Mouse (Mus musculus) embryonic facial prominence, embryonic 15.5 days (tissue): ENCODE measurements at regions not wholly inside any gene's neighbourhood (a gene's known extent, or its start where the extent isn't known, plus 50 kb on each side); places are given as distances from the start of the nearest gene placed in this dataset.

Experiments used
- ATAC-seq: fragments of 200-750 bp; cut with Nextera tagmentation; 2 replicates; pipeline ENCODE4 v1.8.0; 2017; ENCODE audit warnings: low read depth, moderate TSS enrichment; ENCODE audit not compliant: insufficient number of reproducible peaks, low FRiP score, low TSS enrichment
- H3K27ac ChIP-seq: fragments of 300-500 bp; sonication (generic); replicated peaks from 2 replicates; pipeline ENCODE4 v1.5.1; 2015; ENCODE audit warnings: mild to moderate bottlenecking, inconsistent platforms
- H3K27me3 ChIP-seq: fragments of 300-500 bp; sonication (generic); 2 replicates; pipeline ENCODE4 v1.6.1; 2015; ENCODE audit warnings: inconsistent platforms
- H3K36me3 ChIP-seq: fragments of 300-500 bp; sonication (generic); 2 replicates; pipeline ENCODE4 v1.6.1; 2015; ENCODE audit warnings: mild to moderate bottlenecking, inconsistent platforms
- H3K4me1 ChIP-seq: fragments of 300-500 bp; sonication (generic); 2 replicates; pipeline ENCODE4 v1.6.1; 2015; ENCODE audit warnings: inconsistent platforms
- H3K4me2 ChIP-seq: fragments of 300-500 bp; sonication (generic); replicated peaks from 2 replicates; pipeline ENCODE4 v1.6.1; 2015; ENCODE audit warnings: mild to moderate bottlenecking, inconsistent platforms
- H3K4me3 ChIP-seq: fragments of 300-500 bp; sonication (generic); replicated peaks from 2 replicates; pipeline ENCODE4 v1.5.1; 2015; ENCODE audit warnings: mild to moderate bottlenecking, inconsistent platforms
- H3K9ac ChIP-seq: fragments of 300-500 bp; sonication (generic); 2 replicates; pipeline ENCODE4 v1.6.1; 2015; ENCODE audit warnings: inconsistent platforms
- H3K9me3 ChIP-seq: fragments of 300-500 bp; sonication (generic); replicated peaks from 2 replicates; pipeline ENCODE4 v1.6.1; 2016; ENCODE audit warnings: inconsistent platforms
- WGBS: fragments of 180-500 bp; shearing (Covaris S2); methylation state at CpG from one replicate; pipeline ENCODE4 v1.1.7; 2015; 5-methylcytosine and 5-hydroxymethylcytosine counted together

GRCm38 (mm10) chr17:62064939-62065338 lies 816.2 kb downstream of the Efna5 start:
- 52% methylated on average over 1 of the region's 1 CpGs for WGBS
- no peak overlapping the region for H3K9ac ChIP-seq
- H3K36me3 ChIP-seq = no peaks in the 10 kb centered on the region
- no peak for ATAC-seq
- H3K4me3 ChIP-seq = no peak overlapping the region
- no peaks in the 10 kb centered on the region for H3K27me3 ChIP-seq
- H3K4me1 ChIP-seq = no peaks in the 10 kb centered on the region
- no peak overlapping the region for H3K27ac ChIP-seq
- no peaks in the 10 kb centered on the region for H3K9me3 ChIP-seq
- no peak overlapping the region for H3K4me2 ChIP-seq

- Histone ChIP-seq H3K4me2 (no peak overlapping the region), H3K36me3 (no peaks in the 10 kb centered on the region), H3K27me3 (no peaks in the 10 kb centered on the region), H3K27ac (no peak overlapping the region), H3K9me3 (no peaks in the 10 kb centered on the region), H3K9ac (no peak overlapping the region), H3K4me1 (no peaks in the 10 kb centered on the region), H3K4me3 (no peak overlapping the region)
- 55% methylated on average over 3 of the region's 3 CpGs for WGBS
- ATAC-seq = no peak
Measured at GRCm38 (mm10) chr17:62058016-62058415, 823.1 kb downstream of the Efna5 start.

- H3K4me3 ChIP-seq = no peak overlapping the region
- H3K27me3 ChIP-seq = no peaks in the 10 kb centered on the region
- H3K4me2 ChIP-seq = no peak overlapping the region
- H3K36me3 ChIP-seq = no peaks in the 10 kb centered on the region
- H3K27ac ChIP-seq = no peak overlapping the region
- no peak for ATAC-seq
- WGBS = 48% methylated on average over 6 of the region's 6 CpGs
- no peaks in the 10 kb centered on the region for H3K4me1 ChIP-seq
- H3K9ac ChIP-seq = no peak overlapping the region
- no peaks in the 10 kb centered on the region for H3K9me3 ChIP-seq
Measured at GRCm38 (mm10) chr17:62054801-62055200, 826.3 kb downstream of the Efna5 start.

- no peaks in the 10 kb centered on the region for H3K9me3 ChIP-seq
- no peaks in the 10 kb centered on the region for H3K4me1 ChIP-seq
- no peak overlapping the region for H3K27ac ChIP-seq
- no peaks in the 10 kb centered on the region for H3K27me3 ChIP-seq
- H3K9ac ChIP-seq = no peak overlapping the region
- no peak for ATAC-seq
- no peak overlapping the region for H3K4me3 ChIP-seq
- no peaks in the 10 kb centered on the region for H3K36me3 ChIP-seq
- H3K4me2 ChIP-seq = no peak overlapping the region
- WGBS = 82% methylated on average over 3 of the region's 3 CpGs
Measured at GRCm38 (mm10) chr17:62048989-62049388, 832.1 kb downstream of the Efna5 start.

- Histone ChIP-seq H3K27ac (no peak overlapping the region), H3K4me3 (no peak overlapping the region), H3K36me3 (no peaks in the 10 kb centered on the region), H3K4me2 (no peak overlapping the region), H3K9me3 (no peaks in the 10 kb centered on the region), H3K27me3 (no peaks in the 10 kb centered on the region), H3K4me1 (no peaks in the 10 kb centered on the region), H3K9ac (no peak overlapping the region)
- 82% methylated on average over 1 of the region's 1 CpGs for whole genome bisulfite sequencing
- no peak for ATAC-seq
Measured at GRCm38 (mm10) chr17:62030614-62031013, 850.5 kb downstream of the Efna5 start.
